In genomic region chr17:46017946-46018735, GRCm38 (mm10) we compare ENCODE assay signal across 13 mouse cellular contexts. TPM values are rescaled to one million over a fixed set of nuclear protein-coding genes. Genes with fewer than 3 reads are reported as not detected.
DNase-seq lines count a peak whose midpoint lies in the region; ATAC-seq lines count a peak whose summit lies in the region.
"Had no signal": no experiment of that assay in that cellular context is flagged by ENCODE, and none has a peak within 500 bp of the region (broad histone marks: within the 10 kb centered on the region; RNA-seq: fewer than 3 reads in every experiment).

No protein-coding gene starts in this region.

- H3K9me3 ChIP-seq in heart, embryonic 12.5 days (replicated peaks): no peaks in the 10 kb centered on the region
- no peaks in the 10 kb centered on the region for H3K9me3 ChIP-seq in stomach, embryonic 15.5 days
- H3K9me3 ChIP-seq: forebrain, embryonic 12.5 days; hindbrain, embryonic 12.5 days; limb, embryonic 10.5 days; midbrain, embryonic 10.5 days had no signal

- H3K4me3 ChIP-seq in heart, embryonic 12.5 days: no peak overlapping the region
- no peak overlapping the region for H3K4me3 ChIP-seq in stomach, embryonic 15.5 days (replicated peaks)
- H3K4me3 ChIP-seq: forebrain, embryonic 12.5 days; hindbrain, embryonic 12.5 days; limb, embryonic 10.5 days; midbrain, embryonic 10.5 days had no signal

- no peaks in the 10 kb centered on the region for H3K27me3 ChIP-seq in heart, embryonic 12.5 days (replicated peaks)
- H3K27me3 ChIP-seq in stomach, embryonic 15.5 days (replicated peaks): no peaks in the 10 kb centered on the region
- H3K27me3 ChIP-seq: forebrain, embryonic 12.5 days; hindbrain, embryonic 12.5 days had no signal

- peaks cover 79% of the 10 kb centered on the region for H3K36me3 ChIP-seq in heart, embryonic 12.5 days
- H3K36me3 ChIP-seq in stomach, embryonic 15.5 days: peaks cover 49% of the 10 kb centered on the region

- H3K4me2 ChIP-seq in heart, embryonic 12.5 days: no peak overlapping the region
- no peak overlapping the region for H3K4me2 ChIP-seq in stomach, embryonic 15.5 days
- H3K4me2 ChIP-seq: forebrain, embryonic 12.5 days; hindbrain, embryonic 12.5 days had no signal

- H3K27ac ChIP-seq in heart, embryonic 12.5 days (ENCODE audit: poor library complexity, severe bottlenecking): 0 out of 2 replicates have a peak overlapping the region, but pooled peaks have one; percentile 4
- no peak overlapping the region for H3K27ac ChIP-seq in stomach, embryonic 15.5 days
- H3K27ac ChIP-seq: forebrain, embryonic 12.5 days; hindbrain, embryonic 12.5 days; limb, embryonic 10.5 days; midbrain, embryonic 10.5 days had no signal

- peaks cover 11% of the 10 kb centered on the region for H3K4me1 ChIP-seq in heart, embryonic 12.5 days (replicated peaks)
- H3K4me1 ChIP-seq in stomach, embryonic 15.5 days: no peaks in the 10 kb centered on the region
- H3K4me1 ChIP-seq: forebrain, embryonic 12.5 days; hindbrain, embryonic 12.5 days had no signal

- intact Hi-C loops in heart, postnatal 36 days (cut with DNase I): no loop called here

- 69% methylated on average over 24 of the region's 24 CpGs for WGBS in heart, embryonic 12.5 days
- 76% methylated on average over 24 of the region's 24 CpGs for WGBS in stomach, embryonic 15.5 days

- ATAC-seq in heart, embryonic 12.5 days (ENCODE audit: insufficient number of reproducible peaks, low FRiP score): no peak
- 0 out of 2 replicates have a peak, but pooled peaks have one; percentile 7 for ATAC-seq in stomach, embryonic 15.5 days (ENCODE audit: insufficient read depth, low FRiP score, low read depth)
- ATAC-seq: CD4-positive, CD25-positive, alpha-beta regulatory T cell, adult 4 months had no signal

- DNase-seq in heart, postnatal 36 days: no peak
- peak; percentile 38 for DNase-seq in retina, postnatal 1 day
- DNase-seq in retina, embryonic 14.5 days (ENCODE audit: low spot score): no peak
- DNase-seq in kidney, postnatal 25 days: peak; percentile 48 to 69
- DNase-seq in lung, postnatal 14 days: no peak
- DNase-seq: right cerebral cortex, postnatal 25 days had no signal

- H3K9ac ChIP-seq in heart, embryonic 12.5 days: no peak overlapping the region
- no peak overlapping the region for H3K9ac ChIP-seq in stomach, embryonic 15.5 days
- H3K9ac ChIP-seq: forebrain, embryonic 12.5 days; hindbrain, embryonic 12.5 days had no signal

RNA-seq across cellular contexts. Expression of gene Vegfa, which starts 14.0 kb away (rescaled TPM):
- 6.5 and 6.9 TPM in 2 replicates for polyA plus RNA-seq in heart, embryonic 12.5 days (2016; fragmentation: Nextera tagmentation; extraction: Ambion mirVana)
- 100 to 1,000 TPM; 203 to 277 TPM for total RNA-seq in heart, postnatal 36 days (2021)
- polyA plus RNA-seq in stomach, embryonic 15.5 days (2015; fragmentation: Nextera tagmentation; extraction: Ambion mirVana): 4.9 and 5.7 TPM in 2 replicates
- polyA plus RNA-seq: CD4-positive, CD25-positive, alpha-beta regulatory T cell, adult 4 months had no signal

Comparison
In these comparisons a context has a peak if more than half of its experiments do, and no peak if none do; other contexts are left out.
1. DNase-seq: peak in retina, postnatal 1 day (single experiment) and kidney, postnatal 25 days (2 of 2); none in heart, postnatal 36 days (0 of 2), retina, embryonic 14.5 days (single experiment) and lung, postnatal 14 days (single experiment).